Mouse (Mus musculus) stomach, postnatal 0 days (tissue): ENCODE data around the gene Klf5. TPM values are rescaled to one million over a fixed set of nuclear protein-coding genes. Genes with fewer than 3 reads are reported as not detected.

Experiments used
- ATAC-seq: fragments of 200-750 bp; cut with Nextera tagmentation; 2 replicates; pipeline ENCODE4 v1.8.0; 2017; ENCODE audit not compliant: low FRiP score, low TSS enrichment
- DNase-seq: peaks from one replicate; pipeline ENCODE4 v3.0.0-alpha.2; 2016; ENCODE audit warnings: low spot score
- H3K27ac ChIP-seq: fragments of 300-500 bp; sonication (generic); replicated peaks from 2 replicates; pipeline ENCODE4 v1.5.1; 2014; ENCODE audit warnings: mild to moderate bottlenecking, control low read depth
- H3K27me3 ChIP-seq: fragments of 300-500 bp; sonication (generic); 2 replicates; pipeline ENCODE4 v1.6.1; 2014; ENCODE audit warnings: low read length; ENCODE audit not compliant: control insufficient read depth, insufficient read depth
- H3K36me3 ChIP-seq: fragments of 300-500 bp; sonication (generic); 2 replicates; pipeline ENCODE4 v1.6.1; 2014; ENCODE audit warnings: low read length, mixed read lengths; ENCODE audit not compliant: control insufficient read depth, insufficient read depth
- H3K4me1 ChIP-seq: fragments of 300-500 bp; sonication (generic); replicated peaks from 2 replicates; pipeline ENCODE4 v1.6.1; 2014; ENCODE audit warnings: antibody characterized with exemption; ENCODE audit not compliant: control insufficient read depth, insufficient read depth
- H3K4me2 ChIP-seq: fragments of 300-500 bp; sonication (generic); replicated peaks from 2 replicates; pipeline ENCODE4 v1.6.1; 2014; ENCODE audit warnings: low read depth, mild to moderate bottlenecking, control low read depth, moderate library complexity
- H3K4me3 ChIP-seq: fragments of 300-500 bp; sonication (generic); 2 replicates; pipeline ENCODE4 v1.5.1; 2014; ENCODE audit warnings: low read depth, low read length, control low read depth
- H3K9ac ChIP-seq: fragments of 300-500 bp; sonication (generic); 2 replicates; pipeline ENCODE4 v1.6.1; 2014; ENCODE audit warnings: mild to moderate bottlenecking, low read length, control low read depth, mixed read lengths
- H3K9me3 ChIP-seq: fragments of 300-500 bp; sonication (generic); 2 replicates; pipeline ENCODE4 v1.6.1; 2016; ENCODE audit warnings: low read length; ENCODE audit not compliant: control insufficient read depth
- CTCF ChIP-seq: IDR thresholded peaks from 2 replicates; pipeline ENCODE4 v1.5.1; 2016; ENCODE audit warnings: antibody characterized with exemption, low read depth, mild to moderate bottlenecking, moderate library complexity
- EP300 ChIP-seq: optimal IDR thresholded peaks from 2 replicates; pipeline ENCODE3; 2016; ENCODE audit warnings: antibody characterized with exemption
- WGBS: fragments of 180-500 bp; shearing (Covaris S2); extraction: QIAGEN DNeasy Blood & Tissue Kit; methylation state at CpG from one replicate; pipeline ENCODE4 v1.1.7; 2014; 5-methylcytosine and 5-hydroxymethylcytosine counted together
- polyA plus RNA-seq: library from polyadenylated mRNA; unstranded; fragments of >200 nt; fragmentation: Nextera tagmentation; extraction: Ambion mirVana; gene quantifications from 2 replicates; pipeline ENCODE4 v1.2.1, GENCODE M21; 2015

The Klf5 gene
- polyA plus RNA-seq = 101 and 112 TPM in 2 replicates

GRCm38 (mm10) chr14:99298385-99299021, at the start of gene Klf5:
TSS of gene Klf5 (plus strand) at chr14:99298691.
- peak within 1 kb of the TSS; percentile 96 for H3K9ac ChIP-seq
- H3K4me3 ChIP-seq = peak within 1 kb of the TSS; percentile 86
- ATAC-seq (peak; percentile 97), DNase-seq (peak; percentile 99)
- WGBS = under 1% methylated on average over 51 of the region's 67 CpGs
- H3K27me3 ChIP-seq = no peaks in the 10 kb centered on the region
- TF ChIP-seq EP300 = peak; percentile 86
- no peak for TF ChIP-seq CTCF
- H3K4me1 ChIP-seq = no peaks in the 10 kb centered on the region
- peak within 1 kb of the TSS; percentile 96 for H3K27ac ChIP-seq
- 0 out of 2 replicates have a peak, but pooled peaks cover 6% of the 10 kb centered on the region for H3K36me3 ChIP-seq
- H3K4me2 ChIP-seq = peak within 1 kb of the TSS; percentile 91
- no peaks in the 10 kb centered on the region for H3K9me3 ChIP-seq

- H3K9me3 ChIP-seq = no peaks in the 10 kb centered on the region
- DNase-seq = no peak
- H3K4me2 ChIP-seq = no peak overlapping the region
- no peaks in the 10 kb centered on the region for H3K4me1 ChIP-seq
- no peaks in the 10 kb centered on the region for H3K36me3 ChIP-seq
- ATAC-seq = no peak
- no peak overlapping the region for H3K27ac ChIP-seq
- no peaks in the 10 kb centered on the region for H3K27me3 ChIP-seq
- TF ChIP-seq EP300 (no peak), CTCF (no peak)
- 90% methylated on average over 12 of the region's 12 CpGs for WGBS
- no peak overlapping the region for H3K4me3 ChIP-seq
- no peak overlapping the region for H3K9ac ChIP-seq
Measured at GRCm38 (mm10) chr14:99262026-99262425, 36.5 kb upstream of the Klf5 start.

- no peak overlapping the region for H3K4me2 ChIP-seq
- no peaks in the 10 kb centered on the region for H3K27me3 ChIP-seq
- TF ChIP-seq CTCF (no peak), EP300 (no peak)
- no peaks in the 10 kb centered on the region for H3K9me3 ChIP-seq
- DNase-seq = no peak
- no peak overlapping the region for H3K9ac ChIP-seq
- no peaks in the 10 kb centered on the region for H3K4me1 ChIP-seq
- WGBS = 80% methylated on average over 6 of the region's 6 CpGs
- ATAC-seq = no peak
- no peak overlapping the region for H3K4me3 ChIP-seq
- no peaks in the 10 kb centered on the region for H3K36me3 ChIP-seq
- H3K27ac ChIP-seq = no peak overlapping the region
Measured at GRCm38 (mm10) chr14:99263816-99264215, 34.7 kb upstream of the Klf5 start.

- Histone ChIP-seq H3K9me3 (no peaks in the 10 kb centered on the region), H3K9ac (no peak overlapping the region), H3K4me1 (no peaks in the 10 kb centered on the region), H3K27me3 (no peaks in the 10 kb centered on the region), H3K4me2 (no peak overlapping the region), H3K4me3 (no peak overlapping the region), H3K27ac (no peak overlapping the region), H3K36me3 (no peaks in the 10 kb centered on the region)
- WGBS = 88% methylated on average over 14 of the region's 14 CpGs
- no peak for ATAC-seq
- DNase-seq = no peak
- no peak for TF ChIP-seq EP300
- TF ChIP-seq CTCF = no peak
Measured at GRCm38 (mm10) chr14:99265791-99266190, 32.7 kb upstream of the Klf5 start.

- no peak for DNase-seq
- Histone ChIP-seq H3K4me1 (no peaks in the 10 kb centered on the region), H3K27ac (no peak overlapping the region), H3K36me3 (no peaks in the 10 kb centered on the region), H3K4me3 (no peak overlapping the region), H3K9ac (no peak overlapping the region), H3K9me3 (no peaks in the 10 kb centered on the region), H3K4me2 (no peak overlapping the region), H3K27me3 (no peaks in the 10 kb centered on the region)
- 62% methylated on average over 5 of the region's 5 CpGs for WGBS
- TF ChIP-seq CTCF (no peak), EP300 (no peak)
- no peak for ATAC-seq
Measured at GRCm38 (mm10) chr14:99266749-99267148, 31.7 kb upstream of the Klf5 start.

DNA sequence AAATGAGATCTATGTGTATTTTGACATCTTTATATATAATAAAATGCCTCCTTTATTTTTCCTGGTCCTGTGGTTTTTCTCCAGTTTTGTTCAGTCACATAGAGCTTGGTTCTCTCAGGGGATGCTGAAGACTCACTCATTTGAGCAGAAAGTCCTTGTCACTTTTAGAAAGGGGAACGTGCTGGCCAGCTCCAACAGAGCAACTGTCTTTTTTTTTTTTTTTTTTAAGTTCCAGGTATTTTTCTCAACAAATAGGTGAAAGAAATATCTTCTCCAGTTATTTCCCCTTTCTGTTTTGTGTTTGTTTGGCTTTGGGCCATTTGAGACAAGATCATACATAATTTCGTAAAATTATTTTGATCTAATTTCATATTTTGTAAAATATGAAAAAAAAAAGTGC, 24.4 kb upstream of the Klf5 start:
- ATAC-seq = no peak
- 60% methylated on average over 2 of the region's 2 CpGs for WGBS
- no peak overlapping the region for H3K27ac ChIP-seq

More for the DNA sequence above, 24.4 kb upstream of the Klf5 start:
- no peaks in the 10 kb centered on the region for H3K9me3 ChIP-seq
- H3K9ac ChIP-seq = no peak overlapping the region
- no peak for DNase-seq
- H3K27me3 ChIP-seq = no peaks in the 10 kb centered on the region
- no peak overlapping the region for H3K4me3 ChIP-seq
- no peaks in the 10 kb centered on the region for H3K36me3 ChIP-seq
- TF ChIP-seq CTCF (no peak), EP300 (no peak)
- no peak overlapping the region for H3K4me2 ChIP-seq
- no peaks in the 10 kb centered on the region for H3K4me1 ChIP-seq
